Mouse (Mus musculus): ENCODE data around the gene 1810009A15Rik.

Gene 1810009A15Rik

GRCm38 (mm10) chr19:8921741-8922140 lies 33.1 kb downstream of the 1810009A15Rik start:
- no peak for DNase-seq

DNA sequence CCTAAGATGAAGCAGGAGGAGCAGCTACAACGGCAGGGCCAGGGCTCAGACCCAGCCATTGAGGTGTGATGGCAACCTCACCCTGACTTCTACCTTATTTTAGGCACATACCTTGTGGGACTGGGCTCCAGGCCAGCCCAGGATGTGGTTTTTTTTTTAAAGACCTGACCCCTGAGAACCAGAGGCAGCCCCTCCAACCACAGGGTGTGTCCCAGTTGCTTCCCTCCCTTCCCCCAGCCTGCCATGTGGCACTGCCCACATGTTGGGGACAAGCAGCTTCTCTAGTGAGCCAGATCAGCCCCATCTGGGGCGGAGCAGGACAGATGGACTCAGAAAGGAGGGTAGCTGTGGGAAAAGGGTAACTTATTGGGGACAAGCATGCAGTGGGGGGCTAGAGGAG lies 38.1 kb downstream of the 1810009A15Rik start:
- no peak for DNase-seq

- DNase-seq: no peak
These were observed 39.4 kb downstream of the 1810009A15Rik start for GRCm38 (mm10) chr19:8927891-8928525.

- DNase-seq: no peak
These were observed 40.1 kb downstream of the 1810009A15Rik start for GRCm38 (mm10) chr19:8928689-8929223.

DNA sequence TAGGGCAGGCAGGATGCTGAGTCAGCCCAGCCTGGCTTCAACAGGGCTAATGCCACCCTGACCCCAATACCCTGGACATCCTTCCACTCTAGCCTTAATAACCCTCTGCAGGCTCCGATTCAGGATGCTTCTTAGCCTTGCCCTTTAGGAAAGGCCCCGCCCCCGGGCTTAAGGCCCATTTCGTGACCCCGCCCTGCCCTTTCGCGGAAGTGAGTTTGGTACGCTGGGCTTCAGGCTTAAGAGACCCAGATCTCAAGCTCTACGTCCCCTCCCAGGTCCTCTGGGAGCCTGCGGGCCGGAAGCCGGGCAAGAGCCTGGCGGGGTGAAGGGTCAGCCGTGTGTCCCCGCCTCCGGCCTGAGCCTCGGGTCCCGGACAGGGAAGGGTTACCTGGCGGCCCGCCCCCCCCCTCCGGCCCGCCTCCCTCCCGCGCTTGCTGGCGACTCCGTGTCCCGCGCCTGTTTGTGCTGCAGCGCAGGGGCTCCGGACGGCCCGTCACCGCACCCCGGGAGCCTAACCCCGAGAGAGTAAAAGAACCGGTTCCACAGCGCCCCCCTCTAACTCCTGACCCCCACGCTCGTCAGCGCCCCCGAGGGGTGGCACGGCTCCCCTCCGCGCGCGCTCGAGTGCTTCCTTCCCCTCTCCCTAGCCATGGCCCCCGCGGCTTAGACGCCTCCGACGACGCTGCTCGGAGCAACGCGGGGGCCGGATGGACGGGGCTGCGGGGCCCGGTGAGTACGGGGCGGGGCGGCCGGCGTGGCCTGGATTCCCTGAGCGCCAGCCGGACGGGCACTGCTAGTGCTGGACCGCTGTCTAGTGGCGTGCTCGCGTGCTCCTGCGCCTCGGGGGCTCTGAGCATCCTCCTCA lies 40.8 kb downstream of the 1810009A15Rik start, which contains the start of the genes Rom1 and Eml3:
Gene Rom1 (minus strand): TSS at position 133 of the 865 bp plus-strand sequence.
Gene Eml3 (plus strand): TSS at position 329 of the 865 bp plus-strand sequence.
- peak; percentile 81 for DNase-seq

DNA sequence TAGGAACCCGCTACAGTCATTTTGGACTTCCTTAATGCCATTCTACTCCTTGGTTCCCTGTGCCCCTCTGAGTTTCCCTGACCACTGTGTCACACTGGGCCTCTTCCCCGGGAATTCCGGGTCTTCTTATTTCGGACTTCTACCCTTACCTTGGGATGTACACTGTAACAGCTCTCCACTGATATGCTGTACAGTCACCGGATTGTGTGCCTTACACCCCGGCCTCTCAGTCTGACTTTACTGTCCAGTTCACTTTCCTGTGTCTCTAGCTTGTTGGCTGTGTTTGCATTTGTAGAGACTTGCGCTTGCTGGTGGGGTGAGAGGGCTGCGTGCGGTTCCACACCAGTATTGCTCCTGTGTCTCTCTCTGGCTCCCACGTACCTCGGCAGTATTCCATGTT lies 41.5 kb downstream of the 1810009A15Rik start:
- DNase-seq: no peak

DNA sequence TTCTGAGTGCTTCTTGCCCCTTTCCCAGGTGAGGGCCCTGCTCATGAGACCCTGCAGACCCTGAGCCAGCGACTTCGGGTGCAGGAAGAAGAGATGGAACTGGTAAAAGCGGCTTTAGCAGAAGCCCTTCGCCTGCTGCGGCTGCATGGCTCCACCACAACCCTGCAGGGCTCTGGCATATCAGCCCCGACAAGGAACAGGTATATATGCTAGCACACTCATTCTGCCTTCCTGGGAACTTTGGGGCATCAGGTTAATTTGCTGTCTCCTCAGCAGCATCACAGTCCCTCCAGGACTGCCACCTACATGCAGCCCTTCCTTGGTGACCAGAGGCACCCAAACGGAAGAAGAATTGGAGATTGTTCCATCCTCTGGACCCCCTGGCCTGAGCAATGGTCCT lies 42.1 kb downstream of the 1810009A15Rik start:
- DNase-seq: no peak

DNA sequence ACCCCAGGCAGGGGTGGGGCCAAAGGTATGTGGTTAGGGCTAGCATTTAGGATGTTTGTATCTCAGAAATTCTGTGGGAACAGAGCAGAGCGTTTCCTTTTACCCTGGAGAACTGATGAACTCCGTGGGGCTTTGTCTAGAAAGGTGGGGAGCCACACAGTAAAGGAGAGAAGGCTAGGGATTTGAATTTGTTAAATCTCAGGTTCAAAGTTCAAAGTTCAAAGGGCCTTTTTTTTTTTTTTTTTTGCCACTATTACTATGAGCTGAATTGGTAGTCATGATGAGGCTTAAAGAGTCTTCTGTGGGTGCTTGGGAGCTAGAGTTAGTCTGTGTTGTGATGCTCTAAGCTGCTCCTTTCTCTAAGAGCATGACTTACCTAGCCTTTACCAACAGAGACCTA lies 48.1 kb downstream of the 1810009A15Rik start:
- no peak for DNase-seq

All from cerebellum, adult 8-10 months (tissue).